Comparison of ENCODE assay signal across 9 mouse cellular contexts in the genomic region with DNA sequence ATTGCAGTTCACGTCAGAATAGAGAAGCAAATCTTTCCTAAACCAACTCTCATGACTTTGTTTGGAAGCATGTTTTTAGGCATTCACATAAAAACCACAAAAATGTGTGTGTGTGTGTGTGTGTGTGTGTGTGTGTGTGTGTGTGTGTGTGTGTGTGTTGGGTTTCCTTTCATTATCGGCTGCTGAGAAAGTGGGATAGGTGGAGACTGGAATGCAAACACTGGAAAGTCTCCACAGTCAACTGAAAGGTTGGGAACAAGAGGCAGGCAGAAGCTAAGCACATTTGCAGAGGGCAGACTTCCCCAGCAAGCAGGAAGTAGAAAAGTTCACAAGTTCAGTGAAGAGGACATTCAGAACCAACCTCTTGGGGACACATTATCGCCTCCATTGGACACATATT.
DNase-seq lines count a peak whose midpoint lies in the region; ATAC-seq and TF ChIP-seq lines count a peak whose summit lies in the region.
"Had no signal": no experiment of that assay in that cellular context is flagged by ENCODE, and none has a peak within 500 bp of the region (broad histone marks: within the 10 kb centered on the region; RNA-seq: fewer than 3 reads in every experiment).

No protein-coding gene starts in this region.

- TF ChIP-seq CTCF in lung, postnatal 0 days (IDR thresholded peaks at IDR 0.05) = no peak
- no peak for TF ChIP-seq CTCF in midbrain, postnatal 0 days (IDR thresholded peaks at IDR 0.05)

- H3K4me3 ChIP-seq in lung, postnatal 0 days (ENCODE audit: low read depth, low read length) = no peak overlapping the region
- H3K4me3 ChIP-seq in midbrain, embryonic 15.5 days = no peak overlapping the region
- no peak overlapping the region for H3K4me3 ChIP-seq in midbrain, postnatal 0 days (ENCODE audit: low read depth, low read length)

- no peak overlapping the region for H3K4me2 ChIP-seq in lung, postnatal 0 days (replicated peaks; ENCODE audit: low read depth, low read length)
- H3K4me2 ChIP-seq in midbrain, embryonic 15.5 days = no peak overlapping the region
- no peak overlapping the region for H3K4me2 ChIP-seq in midbrain, postnatal 0 days (ENCODE audit: low read depth, low read length, poor library complexity, severe bottlenecking)

- peak; percentile 84 for ATAC-seq in lung, postnatal 0 days
- no peak for ATAC-seq in midbrain, embryonic 15.5 days (replicated peaks)
- no peak for ATAC-seq in midbrain, postnatal 0 days (ENCODE audit: low FRiP score)

- H3K27me3 ChIP-seq in lung, postnatal 0 days (replicated peaks; ENCODE audit: insufficient read depth, low read length) = no peaks in the 10 kb centered on the region
- H3K27me3 ChIP-seq in midbrain, embryonic 15.5 days (replicated peaks) = peaks cover 4% of the 10 kb centered on the region; the same call in 1 of the 2 replicates
- no peaks in the 10 kb centered on the region for H3K27me3 ChIP-seq in midbrain, postnatal 0 days (ENCODE audit: insufficient read depth, low read length)

- H3K4me1 ChIP-seq in lung, postnatal 0 days (ENCODE audit: insufficient read depth, low read depth, low read length) = no peaks in the 10 kb centered on the region
- H3K4me1 ChIP-seq in midbrain, embryonic 15.5 days = no peaks in the 10 kb centered on the region
- no peaks in the 10 kb centered on the region for H3K4me1 ChIP-seq in midbrain, postnatal 0 days (ENCODE audit: insufficient read depth, low read length)

- WGBS in lung, postnatal 0 days = 27% methylated on average over 3 of the region's 3 CpGs
- WGBS in midbrain, embryonic 15.5 days = 60% methylated on average over 3 of the region's 3 CpGs
- 59% methylated on average over 3 of the region's 3 CpGs for WGBS in midbrain, postnatal 0 days

- H3K27ac ChIP-seq in lung, postnatal 0 days (ENCODE audit: low read length) = peak overlapping the region; percentile 48
- no peak overlapping the region for H3K27ac ChIP-seq in midbrain, embryonic 15.5 days
- no peak overlapping the region for H3K27ac ChIP-seq in midbrain, postnatal 0 days (ENCODE audit: low read depth, low read length)

- H3K9ac ChIP-seq in lung, postnatal 0 days (replicated peaks; ENCODE audit: low read depth) = no peak overlapping the region
- H3K9ac ChIP-seq in midbrain, embryonic 15.5 days = no peak overlapping the region
- no peak overlapping the region for H3K9ac ChIP-seq in midbrain, postnatal 0 days (replicated peaks; ENCODE audit: low read length, poor library complexity, severe bottlenecking)

- H3K9me3 ChIP-seq in lung, postnatal 0 days (ENCODE audit: low read length) = no peaks in the 10 kb centered on the region
- no peaks in the 10 kb centered on the region for H3K9me3 ChIP-seq in midbrain, embryonic 15.5 days
- no peaks in the 10 kb centered on the region for H3K9me3 ChIP-seq in midbrain, postnatal 0 days (ENCODE audit: low read length)

- no peaks in the 10 kb centered on the region for H3K36me3 ChIP-seq in lung, postnatal 0 days (ENCODE audit: insufficient read depth, low read length)
- H3K36me3 ChIP-seq in midbrain, embryonic 15.5 days (replicated peaks) = no peaks in the 10 kb centered on the region
- no peaks in the 10 kb centered on the region for H3K36me3 ChIP-seq in midbrain, postnatal 0 days (ENCODE audit: insufficient read depth, low read length)

- TF ChIP-seq EP300 in lung, postnatal 0 days (IDR thresholded peaks at IDR 0.05) = peak; percentile 65

- peak; percentile 4 for DNase-seq in embryo, embryonic 11 days
- DNase-seq in embryo, embryonic 10.5 days (ENCODE audit: low spot score) = no peak
- peak; percentile 65 for DNase-seq in NIH3T3 (ENCODE audit: low read depth)
- DNase-seq in induced T-regulatory cell, adult 2 months (ENCODE audit: low read depth) = peak; percentile 31
- DNase-seq in lung, postnatal 0 days (ENCODE audit: low spot score) = peak; percentile 80
- no peak for DNase-seq in cerebellum, postnatal 14 days
- no peak for DNase-seq in midbrain, postnatal 0 days (ENCODE audit: low spot score)
- DNase-seq: B cell, adult 2 months had no signal

Comparison
In these comparisons a context has a peak if more than half of its experiments do, and no peak if none do; other contexts are left out.
1. DNase-seq: peak in embryo, embryonic 11 days (single experiment), NIH3T3 (single experiment), induced T-regulatory cell, adult 2 months (single experiment) and lung, postnatal 0 days (single experiment); none in embryo, embryonic 10.5 days (single experiment), cerebellum, postnatal 14 days (0 of 2) and midbrain, postnatal 0 days (single experiment).